Mouse (Mus musculus): ENCODE results near the gene Gpr161. TPM values are rescaled to one million over a fixed set of nuclear protein-coding genes. Genes with fewer than 3 reads are reported as not detected.

Gene Gpr161
- polyA plus RNA-seq (2015; fragmentation: Nextera tagmentation; extraction: Ambion mirVana): 1.9 and 2.5 TPM in 2 replicates

GRCm38 (mm10) chr1:165295489-165295888, at the start of gene Gpr161:
Gpr161 (plus strand) TSS chr1:165295789.

Other genes with a start within 250 kb of the Gpr161 start
- not detected in 2 replicates for gene Tbx19, start 135.0 kb upstream of the Gpr161 start, polyA plus RNA-seq (2015; fragmentation: Nextera tagmentation; extraction: Ambion mirVana)
- gene Sft2d2, start 101.4 kb upstream of the Gpr161 start, polyA plus RNA-seq (2015; fragmentation: Nextera tagmentation; extraction: Ambion mirVana): 5.6 and 6.9 TPM in 2 replicates
- 111 and 112 TPM in 2 replicates for gene Tiprl, start 58.8 kb upstream of the Gpr161 start, polyA plus RNA-seq (2015; fragmentation: Nextera tagmentation; extraction: Ambion mirVana)
- 20.4 and 21.9 TPM in 2 replicates for gene Dcaf6, start 164.7 kb downstream of the Gpr161 start, polyA plus RNA-seq (2015; fragmentation: Nextera tagmentation; extraction: Ambion mirVana)
- 303 and 327 TPM in 2 replicates for gene Mpc2, start 164.8 kb downstream of the Gpr161 start, polyA plus RNA-seq (2015; fragmentation: Nextera tagmentation; extraction: Ambion mirVana)
- 0.17 and 0.23 TPM in 2 replicates for gene Adcy10, start 189.4 kb downstream of the Gpr161 start, polyA plus RNA-seq (2015; fragmentation: Nextera tagmentation; extraction: Ambion mirVana)

All from neural tube, postnatal 0 days (tissue).